Mouse (Mus musculus) kidney, adult 18-20 months (tissue): Measurements from ENCODE around the gene Nfe2.
"Not testable (repeated sequence)": the region's sequence is repeated elsewhere in the genome, so short reads cannot be mapped to it uniquely, and the experiment has no call there.

Experiments
- DNase-seq: peaks from one replicate; pipeline ENCODE4 v3.0.0; 2021

Nfe2 gene

GRCm38 (mm10) chr15:103290417-103290816, 32.2 kb upstream of the Nfe2 start:
- DNase-seq, result no peak

GRCm38 (mm10) chr15:103289600-103289999, 31.4 kb upstream of the Nfe2 start:
- DNase-seq, result no peak

- DNase-seq, result peak; percentile 41
Measured at GRCm38 (mm10) chr15:103285778-103286417, 27.7 kb upstream of the Nfe2 start.

GRCm38 (mm10) chr15:103284647-103285046, 26.4 kb upstream of the Nfe2 start:
- no peak for DNase-seq

GRCm38 (mm10) chr15:103284066-103284465, 25.9 kb upstream of the Nfe2 start:
- DNase-seq, result peak; percentile 74

- DNase-seq, result no peak
Measured at GRCm38 (mm10) chr15:103281465-103282205, 23.4 kb upstream of the Nfe2 start.

- DNase-seq, result no peak
Measured at GRCm38 (mm10) chr15:103280817-103281464, 22.7 kb upstream of the Nfe2 start.

- no peak for DNase-seq
Measured at GRCm38 (mm10) chr15:103279750-103280149, 21.5 kb upstream of the Nfe2 start.

- no peak for DNase-seq
Measured at GRCm38 (mm10) chr15:103277949-103278348, 19.7 kb upstream of the Nfe2 start.

- DNase-seq, result not testable (repeated sequence)
Measured at GRCm38 (mm10) chr15:103275943-103276342, 17.7 kb upstream of the Nfe2 start.

- peak; percentile 93 for DNase-seq
Measured at GRCm38 (mm10) chr15:103272419-103273279, 14.4 kb upstream of the Nfe2 start, which contains the start of gene Copz1. Gene Copz1 (plus strand): TSS chr15:103272714.

GRCm38 (mm10) chr15:103268903-103269302, 10.7 kb upstream of the Nfe2 start:
- no peak for DNase-seq

- DNase-seq, result no peak
Measured at GRCm38 (mm10) chr15:103264794-103265193, 6.6 kb upstream of the Nfe2 start.

- DNase-seq, result peak; percentile 35
Measured at GRCm38 (mm10) chr15:103259989-103260388, 1.8 kb upstream of the Nfe2 start.

- no peak for DNase-seq
Measured at GRCm38 (mm10) chr15:103259162-103259561, 959 bp upstream of the Nfe2 start.

- no peak for DNase-seq
Measured at GRCm38 (mm10) chr15:103256210-103256986, 1.8 kb downstream of the Nfe2 start.

- DNase-seq, result peak; percentile 55
Measured at GRCm38 (mm10) chr15:103255169-103255568, 3.0 kb downstream of the Nfe2 start.

GRCm38 (mm10) chr15:103253352-103253751, 4.9 kb downstream of the Nfe2 start:
- no peak for DNase-seq

- no peak for DNase-seq
Measured at GRCm38 (mm10) chr15:103252660-103253059, 5.5 kb downstream of the Nfe2 start.

- DNase-seq, result no peak
Measured at GRCm38 (mm10) chr15:103251595-103251994, 6.6 kb downstream of the Nfe2 start.

- DNase-seq, result peak; percentile 76
Measured at GRCm38 (mm10) chr15:103250195-103250740, 7.9 kb downstream of the Nfe2 start.

- not testable (repeated sequence) for DNase-seq
Measured at GRCm38 (mm10) chr15:103249511-103249910, 8.7 kb downstream of the Nfe2 start.
